Mouse (Mus musculus): ENCODE data around the gene Brdt.

The Brdt gene

DNA sequence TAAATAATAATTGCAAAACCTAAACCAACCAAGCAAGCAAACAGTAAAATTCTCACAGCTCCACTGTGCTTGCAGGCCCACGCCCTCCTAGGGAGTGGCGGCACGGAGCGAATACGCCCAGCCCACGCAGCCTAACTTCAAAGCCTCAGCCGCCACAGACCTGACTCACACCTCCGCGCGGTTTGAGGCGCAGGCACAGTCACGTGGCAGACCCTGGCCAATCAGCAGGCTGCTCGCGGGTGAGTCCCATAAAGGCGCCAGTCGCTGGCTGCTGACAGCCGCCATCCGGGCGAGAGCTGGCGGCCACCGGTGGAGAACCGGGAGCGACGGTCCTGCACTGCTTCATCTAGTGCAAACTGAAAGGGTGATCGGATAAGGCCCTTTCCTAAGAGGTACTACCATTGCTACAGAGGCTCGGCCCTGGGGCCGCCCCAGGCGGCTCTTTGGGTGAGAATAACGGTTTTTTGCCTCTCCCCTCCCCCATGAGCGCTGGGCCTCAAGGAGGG is at the start of gene Brdt:
Gene Brdt, plus strand, starts transcription at position 244 of the 506 bp plus-strand sequence.
- WGBS: 90% methylated on average over 30 of the region's 30 CpGs

DNA sequence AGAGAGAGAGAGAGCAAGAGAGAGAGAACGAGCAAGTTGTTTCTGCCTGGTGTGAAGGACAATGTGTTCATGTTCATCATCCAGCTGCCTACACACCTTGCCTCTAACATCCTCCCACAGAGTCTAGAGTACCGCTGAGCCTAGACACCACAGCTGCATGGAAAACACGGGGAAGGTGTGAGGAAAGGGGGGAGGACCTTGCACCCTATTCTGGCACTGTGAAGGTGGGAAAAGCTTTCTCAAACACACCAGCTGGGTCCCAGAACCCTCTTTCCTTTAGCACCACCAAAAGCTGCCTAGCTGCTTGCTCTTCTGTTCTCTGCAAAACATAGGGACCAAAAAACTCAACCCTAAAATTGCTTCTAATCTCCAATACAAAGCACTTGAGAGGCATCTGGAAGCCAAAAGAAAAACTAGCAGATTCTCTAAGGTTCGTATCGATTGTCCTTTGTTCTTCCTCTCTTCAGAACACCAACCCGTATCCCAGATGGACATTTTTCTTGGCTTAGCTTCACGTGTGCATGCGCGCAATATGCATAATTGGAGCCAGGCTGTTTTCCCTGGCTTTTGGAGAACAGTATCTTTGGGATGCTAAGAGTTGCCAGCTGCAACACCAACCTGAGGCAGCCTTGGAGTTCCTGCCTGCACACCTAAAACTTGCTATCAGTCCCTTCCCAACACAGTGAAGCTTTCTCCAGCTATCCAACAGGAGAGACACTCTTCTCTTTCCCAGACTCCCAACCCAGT is 48.2 kb upstream of the Brdt start:
- WGBS: 39% methylated on average over 9 of the region's 9 CpGs

DNA sequence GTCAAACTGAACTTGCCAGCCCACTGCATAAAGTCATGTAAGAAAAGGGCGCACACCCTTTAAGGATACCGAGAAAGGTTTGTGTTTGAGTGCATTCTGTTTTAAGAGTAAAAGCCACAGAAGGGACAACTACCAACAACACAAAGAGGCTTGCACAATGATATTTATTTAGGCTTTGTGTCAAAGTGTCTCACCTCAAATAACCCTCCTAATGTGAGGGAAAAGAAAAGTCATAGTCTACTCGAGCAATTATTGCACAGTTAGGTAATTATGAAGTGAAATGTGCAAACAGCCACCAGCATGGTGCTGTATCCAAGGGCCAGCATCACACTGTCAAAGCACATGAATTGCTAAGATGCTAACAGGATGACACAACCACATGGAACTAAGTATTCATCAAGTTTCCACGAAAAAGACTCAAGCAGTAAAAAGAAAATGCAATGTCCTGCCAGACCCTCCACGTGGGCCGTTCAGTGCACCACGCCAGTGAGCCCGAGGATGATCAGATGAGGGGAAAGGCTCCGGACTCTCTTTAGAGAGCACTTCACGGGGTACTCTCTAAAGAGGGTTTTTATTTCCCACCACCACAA is 46.9 kb upstream of the Brdt start:
- 75% methylated on average over 10 of the region's 10 CpGs for WGBS

DNA sequence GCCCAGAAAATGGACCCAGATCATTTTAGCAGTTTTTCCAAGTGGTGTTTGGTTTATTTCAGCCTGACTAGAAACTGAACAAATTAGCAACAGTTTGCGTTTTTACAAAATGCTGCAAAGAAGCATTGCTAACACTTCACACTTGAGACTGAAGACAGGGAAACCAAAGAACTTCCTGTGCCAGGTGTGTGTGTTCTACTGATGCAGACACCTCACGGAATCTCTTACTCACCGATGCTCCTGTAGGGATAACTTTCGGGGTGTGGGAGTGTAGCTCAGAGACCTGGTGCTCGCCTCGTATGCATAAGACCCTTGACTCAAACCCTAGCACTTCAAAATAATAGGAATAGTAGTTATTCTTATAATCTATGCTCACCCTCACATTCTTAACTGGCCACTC is 45.4 kb upstream of the Brdt start:
- 75% methylated on average over 6 of the region's 6 CpGs for WGBS

DNA sequence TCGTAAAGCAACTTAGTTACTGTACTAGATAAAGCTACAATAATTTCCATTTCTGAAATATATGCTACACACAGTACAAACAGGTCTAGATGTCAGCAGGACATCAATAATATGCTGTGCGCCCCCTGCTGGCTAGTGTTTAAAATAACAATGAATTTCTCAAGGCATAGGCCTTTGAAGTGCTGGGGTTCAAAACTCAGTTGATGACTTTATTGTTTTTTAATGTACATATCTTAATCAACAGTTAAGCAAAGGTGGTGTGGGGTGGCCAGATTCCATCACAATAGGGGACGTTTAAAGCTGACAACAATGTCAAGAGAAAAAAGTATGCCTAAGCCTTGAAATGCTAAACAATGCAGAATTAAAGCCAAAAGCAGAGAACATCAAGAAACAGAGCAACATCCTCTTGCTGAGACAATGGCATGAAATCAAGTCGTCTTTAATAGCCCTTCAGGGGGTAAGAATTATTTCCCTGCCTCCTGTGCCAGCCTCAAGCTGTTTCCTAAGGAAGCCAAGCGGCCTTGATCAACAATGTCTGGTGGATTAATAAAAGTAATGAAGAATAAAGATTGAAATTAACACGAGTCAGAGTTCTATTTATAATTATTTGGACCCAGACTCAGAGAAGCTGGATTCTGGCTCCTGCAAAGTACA is 43.6 kb upstream of the Brdt start:
- 41% methylated on average over 6 of the region's 6 CpGs for WGBS

DNA sequence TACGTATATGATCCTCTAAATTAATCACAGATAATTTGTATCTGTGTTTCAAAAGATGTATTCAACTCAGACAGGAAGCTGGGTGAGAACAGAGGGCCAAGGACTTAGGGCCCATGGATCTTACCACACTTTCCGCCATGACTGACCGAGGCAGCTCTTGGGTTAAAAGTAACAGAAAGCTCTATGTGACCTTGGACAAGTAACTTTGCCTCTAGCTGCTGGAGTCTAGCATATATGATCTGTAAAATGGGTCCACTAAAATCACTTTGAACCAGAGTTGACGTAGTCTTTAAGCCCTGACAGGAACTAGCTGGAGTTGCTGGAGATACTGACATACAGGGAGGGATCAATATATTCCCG is 43.1 kb upstream of the Brdt start:
- WGBS: 71% methylated on average over 5 of the region's 5 CpGs

DNA sequence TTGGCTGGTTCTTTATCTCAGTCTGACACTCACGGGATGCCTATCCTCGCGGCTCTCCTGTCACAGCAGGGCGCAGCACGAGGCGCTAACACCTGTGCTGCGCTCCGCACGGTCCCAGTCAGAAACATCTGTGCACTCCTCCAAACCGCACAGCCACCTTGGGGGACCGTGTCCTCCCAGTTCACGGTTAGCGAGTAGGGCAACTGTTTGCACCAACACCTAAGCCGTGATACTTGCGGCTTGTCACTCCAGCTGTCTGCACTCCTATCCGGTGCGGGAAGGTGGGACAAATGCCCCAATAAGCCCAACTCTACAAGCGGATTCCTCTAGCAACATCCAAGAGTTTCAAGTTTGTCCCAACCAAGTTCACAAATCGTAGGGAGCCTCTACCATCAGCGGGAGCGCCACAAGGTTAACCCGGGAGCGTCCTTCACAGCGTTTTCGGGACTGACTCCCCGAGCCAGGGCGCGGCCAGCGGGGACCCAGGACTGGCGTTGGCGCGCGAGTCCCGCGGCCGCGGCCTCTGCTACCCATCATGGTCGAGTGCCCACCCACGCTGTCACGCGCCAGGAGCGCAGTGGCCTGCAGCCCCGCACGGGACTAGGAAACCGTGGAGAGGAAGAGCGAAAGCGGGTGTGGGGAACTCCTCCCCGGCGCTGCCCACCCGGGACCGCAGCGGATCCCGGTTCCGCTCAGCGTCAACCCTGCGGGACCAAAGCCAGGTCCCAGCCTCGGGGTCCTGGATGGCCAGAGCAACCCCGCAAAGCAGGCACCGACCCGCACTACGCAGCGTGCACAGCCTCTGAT is 42.3 kb upstream of the Brdt start:
- WGBS: 2% methylated on average over 62 of the region's 62 CpGs

DNA sequence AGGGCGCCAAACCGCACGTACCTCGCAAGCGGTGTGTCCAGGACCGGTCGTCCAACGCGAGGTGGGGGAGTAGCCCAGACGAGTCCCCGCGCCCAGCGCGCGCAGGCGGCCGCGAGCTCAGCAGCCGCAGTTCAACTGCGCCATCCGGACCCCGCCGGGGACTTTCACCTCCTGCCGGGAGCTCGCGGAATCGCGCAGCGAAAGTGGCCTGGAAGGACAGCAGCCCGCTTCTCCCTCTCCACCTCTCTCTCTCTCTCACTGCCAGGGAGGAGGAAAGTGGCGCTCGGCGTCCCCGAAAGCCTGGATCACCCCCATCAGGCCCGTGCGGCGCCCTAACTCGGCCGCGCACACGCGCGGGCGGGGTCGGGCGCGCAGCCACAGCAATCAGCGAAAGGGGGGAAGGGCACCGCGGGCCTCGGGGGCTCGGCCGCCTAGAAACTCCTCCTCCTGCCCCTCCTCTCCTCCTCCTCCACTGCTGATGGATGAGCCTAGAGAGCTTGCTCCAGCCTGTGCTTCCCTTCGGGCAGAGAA is 41.7 kb upstream of the Brdt start, which contains the start of gene Tgfbr3:
Gene Tgfbr3, minus strand, starts transcription at position 396 of the 531 bp plus-strand sequence.
- under 1% methylated on average over 54 of the region's 54 CpGs for WGBS

DNA sequence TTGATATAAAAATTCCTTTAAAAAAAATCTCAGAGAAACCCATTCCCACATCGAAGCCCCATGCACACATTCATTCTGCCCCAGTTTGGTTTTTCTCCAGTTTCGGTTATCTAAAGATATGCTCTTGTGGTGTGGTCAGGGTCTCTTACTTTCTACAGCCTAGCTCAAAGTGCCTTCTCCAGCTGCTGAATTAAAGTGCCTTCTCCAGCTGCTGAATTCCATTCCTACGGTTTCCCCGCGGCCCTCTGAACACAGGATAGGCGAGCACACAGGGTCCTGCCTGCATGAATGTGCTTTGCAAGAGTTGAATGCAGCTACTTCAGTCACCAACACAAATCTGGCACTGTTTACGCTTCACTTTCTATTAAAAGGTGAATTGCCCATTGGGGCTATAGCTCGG is 41.0 kb upstream of the Brdt start:
- 62% methylated on average over 8 of the region's 8 CpGs for whole genome bisulfite sequencing

DNA sequence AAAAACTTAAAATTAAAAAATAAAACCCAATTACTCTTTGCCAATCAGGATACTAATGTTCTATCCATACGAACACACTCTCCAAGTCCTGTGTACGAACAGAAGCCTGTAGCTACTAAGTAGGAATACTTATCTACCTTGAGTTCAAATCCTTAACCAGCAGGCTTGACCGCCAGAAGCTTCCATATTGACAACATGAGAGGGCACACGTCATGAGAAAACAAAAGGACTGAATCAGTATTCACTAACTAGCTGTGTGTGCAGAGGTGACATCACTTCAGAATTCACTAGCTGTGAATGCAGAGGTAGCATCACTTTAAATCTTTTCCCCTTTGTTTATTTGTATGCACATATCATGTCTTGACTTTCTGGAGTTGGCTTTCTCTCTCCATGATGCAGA is 36.9 kb upstream of the Brdt start:
- 88% methylated on average over 4 of the region's 4 CpGs for WGBS

DNA sequence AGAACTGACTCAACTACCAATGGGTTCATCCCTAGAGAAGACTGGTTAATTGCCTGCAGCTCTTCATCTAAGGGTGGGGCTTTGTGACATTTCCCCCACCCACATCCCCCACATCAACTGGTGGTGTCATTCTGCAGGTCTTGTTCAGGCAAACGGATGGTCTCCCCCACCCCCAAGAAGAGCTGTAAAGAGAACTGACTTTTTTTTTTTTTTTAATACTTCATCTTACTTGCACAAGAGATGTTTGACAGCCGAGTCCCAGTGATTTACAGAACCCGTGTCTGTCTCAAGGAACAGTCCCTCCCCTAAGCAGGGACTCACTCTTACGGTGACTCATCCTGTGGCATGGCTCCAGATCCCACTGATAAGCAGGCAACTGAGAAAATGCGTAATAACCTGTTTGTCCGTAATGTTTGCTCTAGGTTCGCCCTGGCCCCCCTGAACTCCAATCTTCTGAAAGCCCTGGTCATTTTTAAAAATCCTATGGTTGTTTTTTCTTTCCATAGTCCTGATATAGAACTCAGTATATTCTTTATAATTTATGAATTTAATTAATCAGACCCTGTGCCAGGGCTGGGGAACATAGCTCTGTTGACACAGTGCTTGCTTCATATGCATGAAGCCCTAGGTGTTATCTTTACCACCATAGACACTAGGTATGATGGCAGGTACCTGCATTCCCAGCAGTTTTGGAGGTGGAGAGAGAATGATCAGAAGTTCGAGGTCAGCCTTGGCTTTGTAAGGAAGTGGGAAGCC is 35.7 kb upstream of the Brdt start:
- WGBS: 70% methylated on average over 8 of the region's 8 CpGs

DNA sequence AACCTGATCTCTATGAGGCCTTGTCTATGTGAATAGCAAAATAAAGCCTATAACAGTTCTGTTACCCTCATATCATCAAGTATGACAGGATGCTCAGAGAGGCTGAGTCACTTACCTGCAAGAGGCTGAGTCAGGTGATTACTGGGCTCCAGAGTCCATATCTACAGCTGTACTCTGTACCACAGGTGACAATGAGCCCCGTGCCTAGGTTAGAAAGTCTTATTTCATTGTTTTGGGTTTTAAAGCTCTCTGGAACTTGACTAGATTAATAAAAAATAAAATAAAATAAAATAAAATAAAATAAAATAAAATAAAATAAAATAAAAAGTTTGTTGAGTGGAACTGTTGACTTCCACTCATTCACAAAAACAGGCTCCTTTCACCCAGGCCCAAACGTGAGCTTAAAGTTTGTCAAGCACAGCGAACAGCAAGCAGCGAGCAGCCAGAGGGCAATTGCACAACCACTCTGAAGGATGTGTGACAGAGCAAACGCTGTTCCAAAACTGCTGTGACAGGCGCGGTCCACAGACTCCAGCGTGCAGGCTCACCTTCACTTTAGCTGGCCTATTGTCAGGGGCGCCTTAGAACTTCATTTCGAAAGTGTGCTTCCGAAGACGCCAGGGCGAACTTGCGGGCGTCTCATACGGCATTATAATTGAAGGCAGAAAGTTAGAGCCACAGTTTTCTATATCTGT is 35.0 kb upstream of the Brdt start:
- 73% methylated on average over 16 of the region's 16 CpGs for WGBS

DNA sequence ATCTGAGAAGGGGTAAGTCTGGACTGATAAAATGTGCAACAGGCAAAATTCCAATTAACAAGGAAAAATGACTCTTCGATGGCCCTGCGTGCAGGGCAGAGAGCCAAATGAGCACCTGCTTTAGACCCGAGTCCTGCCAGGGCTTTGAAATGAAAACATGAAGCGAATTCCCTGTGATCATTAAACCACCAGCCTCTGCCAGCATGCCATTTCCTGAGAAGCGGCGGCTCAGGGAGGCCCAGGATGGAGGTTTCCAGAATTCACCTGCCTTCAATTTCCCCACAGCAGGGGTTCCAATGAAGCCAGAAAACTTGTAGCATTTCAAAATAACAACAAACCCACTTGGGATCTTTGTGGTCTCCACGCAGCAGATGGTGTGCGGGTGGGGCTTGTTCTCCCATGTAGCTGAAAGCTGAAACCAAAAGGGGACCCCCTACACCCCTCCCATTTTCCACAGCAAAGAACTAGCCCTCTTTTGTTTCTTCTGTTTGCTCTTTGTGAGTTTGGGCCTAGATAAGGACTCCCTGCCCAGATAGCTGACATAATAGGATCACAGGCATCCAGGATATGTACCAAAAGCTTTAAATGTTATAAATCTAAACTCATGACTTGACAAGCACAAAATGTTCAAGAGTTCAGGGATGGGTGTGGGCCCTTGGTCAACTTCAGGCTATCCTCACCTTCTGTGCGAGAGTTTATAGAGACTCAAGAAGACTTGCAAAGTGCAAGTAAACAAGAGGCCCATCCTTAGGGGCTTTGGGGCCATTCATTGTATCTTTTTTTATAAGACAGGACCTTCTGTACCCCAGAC is 34.2 kb upstream of the Brdt start:
- 68% methylated on average over 9 of the region's 9 CpGs for WGBS

DNA sequence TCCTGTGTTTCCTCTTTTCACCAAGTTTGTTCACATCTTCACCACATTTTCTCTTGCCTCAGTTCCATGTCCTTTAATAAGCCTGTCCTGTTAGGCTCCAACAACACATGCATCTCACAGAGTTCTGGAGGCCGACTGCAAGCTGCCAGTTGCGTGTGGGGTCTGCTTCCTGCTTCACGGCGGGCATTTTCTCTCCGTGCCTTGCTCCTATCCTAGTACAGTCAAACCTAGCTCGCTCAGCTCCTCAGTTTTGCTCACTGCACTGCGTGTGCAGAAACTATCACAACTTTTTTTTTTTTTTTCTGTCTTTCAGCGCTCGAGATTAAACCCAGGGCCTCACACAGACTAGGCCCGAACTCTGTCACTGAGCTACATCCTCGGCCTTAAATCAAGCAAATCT is 32.1 kb upstream of the Brdt start:
- WGBS: 93% methylated on average over 11 of the region's 11 CpGs

DNA sequence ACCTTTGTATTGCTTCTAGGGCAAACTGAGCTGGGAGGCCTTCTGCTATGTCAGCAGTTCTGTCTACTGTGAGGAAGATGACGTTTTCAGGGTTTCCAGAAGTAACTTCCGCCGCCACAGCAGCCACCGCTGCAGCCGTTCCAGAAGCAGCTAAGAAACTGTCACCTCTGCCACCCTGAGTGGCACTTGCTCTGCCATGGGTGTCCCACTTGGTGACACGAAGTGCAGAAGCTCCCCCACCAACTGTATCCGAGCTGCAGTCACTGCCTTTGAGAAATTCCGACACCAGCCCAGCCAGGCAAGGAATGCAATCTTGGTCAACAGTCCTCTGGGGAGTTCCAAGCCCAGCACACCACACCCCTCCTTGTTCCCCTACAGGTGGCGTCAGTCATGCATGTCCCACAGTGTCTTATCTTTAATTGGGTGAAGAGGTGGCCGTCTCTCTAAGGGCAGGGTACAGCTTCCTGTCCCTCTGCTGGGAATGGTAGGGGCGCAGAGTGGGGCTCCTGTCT is 27.6 kb upstream of the Brdt start:
- WGBS: 56% methylated on average over 11 of the region's 11 CpGs

DNA sequence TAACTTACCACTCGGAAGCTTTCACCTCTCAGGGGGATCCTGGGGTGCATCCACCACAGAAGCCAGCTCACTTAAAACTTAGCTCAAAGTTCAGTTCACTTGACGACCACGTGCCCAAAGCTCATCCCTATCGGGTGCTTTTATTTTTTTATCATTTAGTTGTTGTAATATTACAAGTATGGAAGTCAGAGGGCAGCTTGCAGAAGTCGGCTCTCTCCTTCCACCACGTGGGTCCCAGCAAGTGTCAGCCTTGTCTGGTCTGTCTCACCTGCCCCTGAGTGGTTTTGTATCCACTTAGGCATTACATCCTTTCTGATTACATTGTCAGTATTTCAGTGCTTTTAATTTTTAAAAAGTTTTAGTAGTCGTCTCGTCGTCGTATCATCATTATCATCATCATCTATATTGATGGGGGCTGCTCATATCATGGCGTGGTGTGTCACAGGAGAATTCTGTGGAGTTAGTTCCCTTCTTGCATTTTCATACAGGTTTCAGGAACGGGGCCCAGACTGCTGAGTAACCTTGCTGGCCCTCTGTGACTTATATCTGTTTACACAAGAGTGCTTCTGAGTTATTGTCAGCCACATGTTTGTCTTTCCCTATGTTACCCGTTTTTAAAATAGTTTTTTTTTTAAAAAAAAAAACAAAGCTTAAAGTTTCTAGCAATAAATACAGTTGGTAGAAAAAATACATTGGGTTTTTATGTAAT is 26.7 kb upstream of the Brdt start:
- 82% methylated on average over 13 of the region's 13 CpGs for WGBS

DNA sequence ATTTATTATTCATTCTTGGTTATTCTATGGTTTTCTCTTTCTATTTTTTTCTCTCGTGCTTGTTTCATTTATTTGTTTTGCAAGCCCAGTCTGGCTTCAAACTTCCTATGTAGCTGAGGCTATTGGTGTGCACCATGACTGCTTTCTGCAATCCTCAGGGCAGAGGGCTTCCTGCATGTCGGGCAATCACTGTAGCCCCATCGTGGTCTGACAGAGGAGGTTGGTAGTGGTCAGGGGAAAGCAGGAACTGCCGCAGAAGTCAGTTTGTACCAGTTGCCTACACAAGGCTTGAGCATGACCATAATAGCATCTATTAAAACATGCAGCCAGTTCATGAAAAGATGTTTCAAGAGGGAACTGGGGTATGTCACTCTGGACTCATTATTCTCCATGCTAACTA is 23.5 kb upstream of the Brdt start:
- WGBS: 67% methylated on average over 4 of the region's 4 CpGs

DNA sequence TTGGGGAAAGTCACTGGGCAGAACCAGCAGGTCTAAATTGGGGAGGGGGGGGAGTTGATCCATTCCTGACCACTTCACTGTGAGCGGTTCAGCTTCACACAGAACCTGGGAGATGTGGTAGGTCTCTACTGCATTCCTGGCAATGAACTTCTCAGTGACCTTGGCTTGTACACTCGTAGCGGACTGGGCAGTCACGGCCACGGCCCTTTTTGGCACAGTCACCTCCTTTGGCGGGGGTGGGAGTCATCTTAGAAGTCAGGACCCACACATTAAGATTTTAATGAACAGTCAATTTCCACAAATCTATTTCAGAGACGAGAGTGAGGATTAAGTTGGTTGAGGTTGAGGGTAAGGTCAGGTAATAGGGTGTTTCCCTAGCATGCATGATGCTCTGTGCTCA is 13.8 kb upstream of the Brdt start:
- WGBS: 97% methylated on average over 7 of the region's 7 CpGs

DNA sequence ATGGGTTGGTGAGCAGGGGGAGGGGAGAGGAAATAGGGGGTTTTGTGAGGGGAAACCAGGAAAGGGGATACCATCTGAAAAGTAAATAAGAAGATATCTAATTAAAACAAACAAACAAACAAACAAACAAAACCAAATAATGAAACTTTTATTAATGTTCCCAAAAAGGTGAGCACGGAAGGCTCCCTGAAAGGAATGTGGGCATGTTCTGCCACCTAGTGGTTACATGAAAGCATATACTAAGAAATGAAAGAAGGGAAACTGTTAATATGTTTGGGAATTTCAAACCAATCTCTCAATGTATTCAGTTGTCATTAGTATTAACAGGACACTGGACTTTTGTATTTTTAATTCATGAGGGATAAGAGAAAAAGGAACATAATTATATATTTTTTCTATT is 10.3 kb upstream of the Brdt start:
- WGBS: 0% methylated on average over 1 of the region's 1 CpGs
